Mouse (Mus musculus): ENCODE results near the gene Ston1. TPM values are rescaled to one million over a fixed set of nuclear protein-coding genes. Genes with fewer than 3 reads are reported as not detected.

Gene Ston1
- polyA plus RNA-seq (2012; fragmentation: generic; extraction: Trizol) = 34.6 TPM
- long read RNA-seq, experiment 1, partial matches to known transcripts = 0 of 7 reads
- long read RNA-seq, experiment 1, other reads (novel, unspliced or antisense) = 4 of 7 reads
- long read RNA-seq, experiment 2, partial matches to known transcripts = 0 of 9 reads
- long read RNA-seq, experiment 2, other reads (novel, unspliced or antisense) = 6 of 9 reads

DNA sequence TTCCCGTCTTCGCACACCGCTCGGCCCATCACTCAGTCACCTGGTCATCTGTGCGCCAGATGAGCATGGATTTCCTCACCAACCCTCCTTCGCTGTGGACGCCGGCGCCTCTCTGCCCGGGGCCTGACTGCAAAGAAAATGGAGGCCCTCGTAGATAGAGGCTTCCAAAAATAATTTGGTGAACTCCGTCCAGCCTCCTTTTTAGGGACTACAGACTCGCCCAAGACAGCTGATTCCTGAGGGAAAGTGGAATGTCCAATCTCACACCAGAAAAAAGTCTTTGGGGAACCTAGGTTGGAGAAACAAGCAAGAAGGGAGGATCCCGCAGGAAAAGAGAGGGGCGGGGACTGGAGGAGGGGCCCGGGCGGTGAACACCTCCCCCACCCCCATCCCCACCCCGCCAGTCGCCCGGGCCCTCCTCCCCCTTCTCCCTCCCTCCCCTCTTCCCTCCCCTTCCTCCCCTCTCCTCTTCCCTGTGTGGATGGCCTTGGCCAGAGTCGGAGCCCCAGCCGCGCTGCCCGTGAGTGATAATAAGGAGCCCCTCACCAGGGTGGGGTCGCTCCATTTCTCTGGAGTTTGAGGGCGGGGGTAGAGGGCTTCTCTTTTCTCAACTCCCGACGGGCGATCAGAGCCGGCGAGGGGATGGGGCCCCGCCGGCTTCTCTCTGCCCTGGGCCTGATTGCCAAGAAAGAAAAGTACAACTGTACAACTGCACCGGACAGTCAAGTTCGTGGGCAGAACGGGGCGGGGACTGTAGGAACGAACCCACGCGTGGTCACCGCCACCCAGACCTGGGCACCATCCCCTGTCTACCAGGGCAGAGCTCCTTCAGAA is at the start of gene Ston1:
Ston1 (plus strand) TSS at position 463 of the 834 bp plus-strand sequence.
- H3K27me3 ChIP-seq (ENCODE audit: control insufficient read depth, insufficient read depth, insufficient read length) = no peaks in the 10 kb centered on the region
- no peaks in the 10 kb centered on the region for H3K36me3 ChIP-seq (ENCODE audit: control insufficient read depth, insufficient read depth)
- H3K4me3 ChIP-seq (ENCODE audit: insufficient read depth, poor library complexity, severe bottlenecking) = peak within 1 kb of the TSS; percentile 63
- H3K79me3 ChIP-seq (ENCODE audit: low read depth) = peaks cover 13% of the 10 kb centered on the region
- H3K79me2 ChIP-seq (ENCODE audit: control insufficient read depth, insufficient read depth) = peaks cover 40% of the 10 kb centered on the region
- TF ChIP-seq CTCF (IDR thresholded peaks at IDR 0.05; ENCODE audit: control insufficient read depth, insufficient read depth, insufficient read length) (no peak), FOSL1 (IDR thresholded peaks at IDR 0.05; ENCODE audit: insufficient read depth, low read length, poor library complexity, severe bottlenecking) (no peak), MYOG (IDR thresholded peaks at IDR 0.05; ENCODE audit: control insufficient read depth, extremely low read depth, insufficient read length) (no peak), MYOD1 (IDR thresholded peaks at IDR 0.05; ENCODE audit: control insufficient read depth, insufficient read length, low read depth) (no peak), CEBPB (IDR thresholded peaks at IDR 0.05; ENCODE audit: low read depth) (no peak), MAX (IDR thresholded peaks at IDR 0.05) (no peak), USF1 (IDR thresholded peaks at IDR 0.05; ENCODE audit: low read depth) (no peak)
- peak within 1 kb of the TSS; percentile 97 for H3ac ChIP-seq (ENCODE audit: control insufficient read depth, insufficient read length, low read depth)

- no peaks in the 10 kb centered on the region for H3K27me3 ChIP-seq (ENCODE audit: control insufficient read depth, insufficient read depth, insufficient read length)
- no peaks in the 10 kb centered on the region for H3K79me2 ChIP-seq (ENCODE audit: control insufficient read depth, insufficient read depth)
- no peak for TF ChIP-seq FOSL1 (IDR thresholded peaks at IDR 0.05; ENCODE audit: insufficient read depth, low read length, poor library complexity, severe bottlenecking)
- TF ChIP-seq MYOG (IDR thresholded peaks at IDR 0.05; ENCODE audit: control insufficient read depth, extremely low read depth, insufficient read length) = no peak
- no peak for TF ChIP-seq CEBPB (IDR thresholded peaks at IDR 0.05; ENCODE audit: low read depth)
- no peak for TF ChIP-seq CTCF (IDR thresholded peaks at IDR 0.05; ENCODE audit: control insufficient read depth, insufficient read depth, insufficient read length)
- TF ChIP-seq USF1 (IDR thresholded peaks at IDR 0.05; ENCODE audit: low read depth) = no peak
- no peak for TF ChIP-seq MAX (IDR thresholded peaks at IDR 0.05)
- no peak for TF ChIP-seq MYOD1 (IDR thresholded peaks at IDR 0.05; ENCODE audit: control insufficient read depth, insufficient read length, low read depth)
- no peak overlapping the region for H3K4me3 ChIP-seq (ENCODE audit: insufficient read depth, poor library complexity, severe bottlenecking)
- no peaks in the 10 kb centered on the region for H3K79me3 ChIP-seq (ENCODE audit: low read depth)
- peaks cover 13% of the 10 kb centered on the region for H3K36me3 ChIP-seq (ENCODE audit: control insufficient read depth, insufficient read depth)
- H3ac ChIP-seq (ENCODE audit: control insufficient read depth, insufficient read length, low read depth) = no peak overlapping the region
These were observed 47.9 kb upstream of the Ston1 start for GRCm38 (mm10) chr17:88549411-88550191.

DNA sequence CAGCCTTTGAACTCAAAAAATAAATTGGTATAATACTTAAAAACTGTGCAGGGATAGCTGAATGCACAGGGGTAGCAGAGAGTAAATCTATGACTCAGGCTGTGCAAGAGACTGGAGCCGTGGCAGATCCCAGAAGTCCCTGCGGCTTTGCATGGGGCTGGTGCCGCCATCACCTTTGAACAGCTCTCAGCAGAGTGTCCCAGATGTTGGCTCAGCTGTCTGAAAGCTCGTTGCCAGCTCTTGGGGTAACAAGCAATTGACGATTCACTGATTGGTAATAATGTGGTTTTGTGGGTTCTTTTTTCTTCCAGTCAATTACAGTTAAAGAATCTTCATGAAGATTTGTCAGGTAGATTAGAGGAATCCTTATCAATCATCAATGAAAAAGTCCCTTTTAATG is 47.1 kb upstream of the Ston1 start:
- no peak overlapping the region for H3ac ChIP-seq (ENCODE audit: control insufficient read depth, insufficient read length, low read depth)

DNA sequence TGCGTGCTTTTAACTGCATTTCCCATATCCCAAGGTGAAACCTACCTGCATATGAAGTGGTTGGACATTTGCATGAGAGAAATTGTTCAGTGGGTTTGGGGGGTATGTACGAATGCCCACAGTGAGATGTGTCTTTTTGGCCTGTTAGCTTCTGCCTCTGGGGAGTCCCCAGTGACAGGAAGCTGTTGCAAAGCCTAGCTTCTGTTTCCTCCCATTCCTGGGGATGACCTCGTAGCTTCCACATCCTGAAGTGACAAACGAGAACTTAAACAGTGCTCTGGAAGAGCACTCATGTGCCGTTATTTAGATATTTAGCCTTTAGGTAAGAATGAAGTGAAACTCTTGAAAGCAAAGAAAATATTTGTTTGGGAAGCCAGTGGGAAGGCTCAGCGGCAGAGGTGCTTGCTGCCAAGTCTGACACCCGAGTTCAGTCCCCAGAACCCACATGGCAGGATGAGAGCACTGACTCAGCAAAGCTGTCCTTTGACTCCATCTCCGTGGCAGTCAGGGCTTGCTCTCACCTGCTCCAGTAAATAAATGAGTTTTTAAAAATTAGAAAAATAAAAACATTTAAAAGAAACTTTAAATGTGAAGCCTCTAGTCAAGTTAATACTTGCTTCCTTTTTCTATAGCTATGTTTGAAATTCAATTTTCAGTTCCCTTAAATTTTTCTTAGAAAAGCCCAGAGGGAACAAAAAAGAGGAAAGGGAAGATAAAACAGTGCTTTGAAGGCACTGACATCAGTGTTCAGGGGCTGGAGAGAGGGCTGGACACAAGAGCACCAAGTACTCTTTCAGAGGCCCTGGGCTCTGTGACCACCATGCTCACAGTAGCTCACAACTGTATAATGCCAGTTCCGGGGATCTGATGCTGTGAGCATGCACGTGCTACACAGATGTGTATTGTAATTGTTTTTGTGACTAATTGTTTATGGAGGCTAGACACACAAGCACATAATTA is 46.2 kb upstream of the Ston1 start:
- no peak overlapping the region for H3ac ChIP-seq (ENCODE audit: control insufficient read depth, insufficient read length, low read depth)
- peaks cover 13% of the 10 kb centered on the region for H3K36me3 ChIP-seq (ENCODE audit: control insufficient read depth, insufficient read depth)
- H3K27me3 ChIP-seq (ENCODE audit: control insufficient read depth, insufficient read depth, insufficient read length) = no peaks in the 10 kb centered on the region
- H3K79me2 ChIP-seq (ENCODE audit: control insufficient read depth, insufficient read depth) = no peaks in the 10 kb centered on the region
- H3K4me3 ChIP-seq (ENCODE audit: insufficient read depth, poor library complexity, severe bottlenecking) = no peak overlapping the region
- no peaks in the 10 kb centered on the region for H3K79me3 ChIP-seq (ENCODE audit: low read depth)
- TF ChIP-seq MYOG (IDR thresholded peaks at IDR 0.05; ENCODE audit: control insufficient read depth, extremely low read depth, insufficient read length) (no peak), MYOD1 (IDR thresholded peaks at IDR 0.05; ENCODE audit: control insufficient read depth, insufficient read length, low read depth) (no peak), CEBPB (IDR thresholded peaks at IDR 0.05; ENCODE audit: low read depth) (no peak), FOSL1 (IDR thresholded peaks at IDR 0.05; ENCODE audit: insufficient read depth, low read length, poor library complexity, severe bottlenecking) (no peak), USF1 (IDR thresholded peaks at IDR 0.05; ENCODE audit: low read depth) (no peak), CTCF (IDR thresholded peaks at IDR 0.05; ENCODE audit: control insufficient read depth, insufficient read depth, insufficient read length) (no peak), MAX (IDR thresholded peaks at IDR 0.05) (no peak)

More for the DNA sequence above, 47.1 kb upstream of the Ston1 start:
- Histone ChIP-seq H3K27me3 (ENCODE audit: control insufficient read depth, insufficient read depth, insufficient read length) (no peaks in the 10 kb centered on the region), H3K79me3 (ENCODE audit: low read depth) (no peaks in the 10 kb centered on the region), H3K4me3 (ENCODE audit: insufficient read depth, poor library complexity, severe bottlenecking) (no peak overlapping the region), H3K36me3 (ENCODE audit: control insufficient read depth, insufficient read depth) (peaks cover 13% of the 10 kb centered on the region), H3K79me2 (ENCODE audit: control insufficient read depth, insufficient read depth) (no peaks in the 10 kb centered on the region)
- no peak for TF ChIP-seq MYOD1 (IDR thresholded peaks at IDR 0.05; ENCODE audit: control insufficient read depth, insufficient read length, low read depth)
- no peak for TF ChIP-seq USF1 (IDR thresholded peaks at IDR 0.05; ENCODE audit: low read depth)
- no peak for TF ChIP-seq CEBPB (IDR thresholded peaks at IDR 0.05; ENCODE audit: low read depth)
- TF ChIP-seq MAX (IDR thresholded peaks at IDR 0.05) = no peak
- TF ChIP-seq MYOG (IDR thresholded peaks at IDR 0.05; ENCODE audit: control insufficient read depth, extremely low read depth, insufficient read length) = no peak
- no peak for TF ChIP-seq FOSL1 (IDR thresholded peaks at IDR 0.05; ENCODE audit: insufficient read depth, low read length, poor library complexity, severe bottlenecking)
- TF ChIP-seq CTCF (IDR thresholded peaks at IDR 0.05; ENCODE audit: control insufficient read depth, insufficient read depth, insufficient read length) = no peak

All from C2C12 (cell line).